Mouse (Mus musculus) megakaryocyte-erythroid progenitor cell, adult 5 weeks (primary cell): ENCODE measurements around the gene L3mbtl4. TPM values are rescaled to one million over a fixed set of nuclear protein-coding genes. Genes with fewer than 3 reads are reported as not detected.

Experiments
- polyA plus RNA-seq: library from polyadenylated mRNA; stranded (reverse); fragments of >175 nt; gene quantifications from 2 replicates; pipeline ENCODE4 v1.2.3, GENCODE M21; 2012

The L3mbtl4 gene
- polyA plus RNA-seq = not detected in 2 replicates

GRCm38 (mm10) chr17:68273527-68273926, at the start of gene L3mbtl4:
Gene L3mbtl4, plus strand, starts transcription at chr17:68273797.

GRCm38 (mm10) chr17:68826323-68826722, 552.7 kb downstream of the L3mbtl4 start, which contains the start of gene Tmem200c:
Gene Tmem200c, plus strand, starts transcription at chr17:68826623.

